Mouse (Mus musculus) forebrain, embryonic 15.5 days (tissue): ENCODE measurements around the gene Slc6a21. TPM values are rescaled to one million over a fixed set of nuclear protein-coding genes. Genes with fewer than 3 reads are reported as not detected.
"Not testable (repeated sequence)": the region's sequence is repeated elsewhere in the genome, so short reads cannot be mapped to it uniquely, and the experiment has no call there.

Source experiments
- ATAC-seq: fragments of 200-750 bp; cut with Nextera tagmentation; replicated peaks from 2 replicates; pipeline ENCODE4 v1.8.0; 2017; ENCODE audit warnings: mild to moderate bottlenecking, moderate TSS enrichment, moderate library complexity
- H3K27ac ChIP-seq: fragments of 300-500 bp; sonication (generic); replicated peaks from 2 replicates; pipeline ENCODE4 v1.5.1; 2015; ENCODE audit warnings: mild to moderate bottlenecking, inconsistent platforms
- H3K27me3 ChIP-seq: fragments of 300-500 bp; sonication (generic); 2 replicates; pipeline ENCODE4 v1.6.1; 2015; ENCODE audit warnings: inconsistent platforms
- H3K36me3 ChIP-seq: fragments of 300-500 bp; sonication (generic); 2 replicates; pipeline ENCODE4 v1.6.1; 2015; ENCODE audit warnings: mild to moderate bottlenecking, inconsistent platforms
- H3K4me1 ChIP-seq: fragments of 300-500 bp; sonication (generic); 2 replicates; pipeline ENCODE4 v1.6.1; 2015; ENCODE audit warnings: inconsistent platforms
- H3K4me2 ChIP-seq: fragments of 300-500 bp; sonication (generic); replicated peaks from 2 replicates; pipeline ENCODE4 v1.6.1; 2015; ENCODE audit warnings: mild to moderate bottlenecking, inconsistent platforms
- H3K4me3 ChIP-seq: fragments of 300-500 bp; sonication (generic); 2 replicates; pipeline ENCODE4 v1.5.1; 2015; ENCODE audit warnings: mild to moderate bottlenecking, inconsistent platforms
- H3K9ac ChIP-seq: fragments of 300-500 bp; sonication (generic); replicated peaks from 2 replicates; pipeline ENCODE4 v1.6.1; 2015; ENCODE audit warnings: mild to moderate bottlenecking, inconsistent platforms
- H3K9me3 ChIP-seq: fragments of 300-500 bp; sonication (generic); 2 replicates; pipeline ENCODE4 v1.6.1; 2016; ENCODE audit warnings: inconsistent platforms
- WGBS: fragments of 180-500 bp; shearing (Covaris S2); methylation state at CpG from one replicate; pipeline ENCODE4 v1.1.7; 2015; ENCODE audit warnings: mixed read lengths; 5-methylcytosine and 5-hydroxymethylcytosine counted together
- polyA plus RNA-seq: library from polyadenylated mRNA; unstranded; fragments of >200 nt; fragmentation: Nextera tagmentation; extraction: Ambion mirVana; gene quantifications from 2 replicates; pipeline ENCODE4 v1.2.1, GENCODE M21; 2015

The Slc6a21 gene
- polyA plus RNA-seq, 1 experiment from 2014 or later: not detected

GRCm38 (mm10) chr7:45235656-45236180 lies 41.6 kb upstream of the Slc6a21 start:
- 33% methylated on average over 17 of the region's 17 CpGs for WGBS
- Histone ChIP-seq H3K9me3 (no peaks in the 10 kb centered on the region), H3K27me3 (no peaks in the 10 kb centered on the region), H3K9ac (0 out of 2 replicates have a peak overlapping the region, but pooled peaks have one; percentile 14), H3K4me2 (peak overlapping the region; percentile 35), H3K4me3 (peak overlapping the region; percentile 5; the same call in 1 of the 2 replicates), H3K36me3 (peaks cover 3% of the 10 kb centered on the region; the same call in 1 of the 2 replicates), H3K4me1 (peaks cover 27% of the 10 kb centered on the region), H3K27ac (peak overlapping the region; percentile 46)
- no peak for ATAC-seq

- 74% methylated on average over 17 of the region's 17 CpGs for WGBS
- ATAC-seq: no peak
- no peaks in the 10 kb centered on the region for H3K27me3 ChIP-seq
Observed at GRCm38 (mm10) chr7:45237747-45238699, 39.3 kb upstream of the Slc6a21 start.

GRCm38 (mm10) chr7:45238723-45239496 lies 38.4 kb upstream of the Slc6a21 start, which contains the start of gene Cd37:
TSS of gene Cd37 (minus strand) at chr7:45239115.
- H3K4me1 ChIP-seq: peaks cover 20% of the 10 kb centered on the region
- no peak for ATAC-seq
- H3K27ac ChIP-seq: no peak within 1 kb of the TSS
- H3K4me3 ChIP-seq: no peak within 1 kb of the TSS
- no peaks in the 10 kb centered on the region for H3K9me3 ChIP-seq
- H3K9ac ChIP-seq: no peak within 1 kb of the TSS
- no peak within 1 kb of the TSS for H3K4me2 ChIP-seq
- H3K27me3 ChIP-seq: no peaks in the 10 kb centered on the region
- WGBS: 43% methylated on average over 20 of the region's 20 CpGs
- H3K36me3 ChIP-seq: no peaks in the 10 kb centered on the region

More at GRCm38 (mm10) chr7:45237747-45238699, 39.3 kb upstream of the Slc6a21 start:
- H3K4me3 ChIP-seq: no peak overlapping the region
- H3K4me2 ChIP-seq: no peak overlapping the region
- no peaks in the 10 kb centered on the region for H3K9me3 ChIP-seq
- no peak overlapping the region for H3K9ac ChIP-seq
- no peak overlapping the region for H3K27ac ChIP-seq
- no peaks in the 10 kb centered on the region for H3K36me3 ChIP-seq
- peaks cover 29% of the 10 kb centered on the region for H3K4me1 ChIP-seq

GRCm38 (mm10) chr7:45240109-45240508 lies 37.2 kb upstream of the Slc6a21 start:
- no peaks in the 10 kb centered on the region for H3K27me3 ChIP-seq
- H3K4me1 ChIP-seq: peaks cover 8% of the 10 kb centered on the region
- H3K27ac ChIP-seq: no peak overlapping the region
- no peaks in the 10 kb centered on the region for H3K9me3 ChIP-seq
- no peak overlapping the region for H3K9ac ChIP-seq
- 60% methylated on average over 7 of the region's 7 CpGs for WGBS
- H3K4me2 ChIP-seq: no peak overlapping the region; the same call in 1 of the 2 replicates
- no peak overlapping the region for H3K4me3 ChIP-seq
- ATAC-seq: no peak
- H3K36me3 ChIP-seq: no peaks in the 10 kb centered on the region

GRCm38 (mm10) chr7:45240633-45241388 lies 36.5 kb upstream of the Slc6a21 start, which contains the start of gene Slc6a16:
TSS of gene Slc6a16 (plus strand) at chr7:45241085.
- H3K9me3 ChIP-seq: no peaks in the 10 kb centered on the region
- H3K36me3 ChIP-seq: no peaks in the 10 kb centered on the region
- peak within 1 kb of the TSS; percentile 35 for H3K4me3 ChIP-seq
- H3K27me3 ChIP-seq: no peaks in the 10 kb centered on the region
- no peak within 1 kb of the TSS for H3K27ac ChIP-seq
- H3K9ac ChIP-seq: peak within 1 kb of the TSS; percentile 25
- ATAC-seq: peak; percentile 67; the same call in 1 of the 2 replicates
- WGBS: 8% methylated on average over 51 of the region's 53 CpGs
- H3K4me1 ChIP-seq: peaks cover 6% of the 10 kb centered on the region
- H3K4me2 ChIP-seq: peak within 1 kb of the TSS; percentile 63

GRCm38 (mm10) chr7:45241389-45241749 lies 35.9 kb upstream of the Slc6a21 start:
- Histone ChIP-seq H3K36me3 (no peaks in the 10 kb centered on the region), H3K4me3 (peak overlapping the region; percentile 35), H3K27ac (no peak overlapping the region), H3K9me3 (no peaks in the 10 kb centered on the region), H3K4me1 (peaks cover 6% of the 10 kb centered on the region), H3K9ac (peak overlapping the region; percentile 25), H3K27me3 (no peaks in the 10 kb centered on the region), H3K4me2 (peak overlapping the region; percentile 63)
- no peak for ATAC-seq
- 77% methylated on average over 6 of the region's 6 CpGs for WGBS

GRCm38 (mm10) chr7:45247666-45248065 lies 29.6 kb upstream of the Slc6a21 start:
- Histone ChIP-seq H3K4me3 (no peak overlapping the region), H3K27ac (no peak overlapping the region), H3K4me2 (no peak overlapping the region), H3K9ac (no peak overlapping the region), H3K9me3 (no peaks in the 10 kb centered on the region), H3K36me3 (no peaks in the 10 kb centered on the region), H3K27me3 (no peaks in the 10 kb centered on the region), H3K4me1 (no peaks in the 10 kb centered on the region)
- no peak for ATAC-seq
- 30% methylated on average over 3 of the region's 3 CpGs for WGBS

GRCm38 (mm10) chr7:45253806-45254205 lies 23.5 kb upstream of the Slc6a21 start:
- H3K9ac ChIP-seq: no peak overlapping the region
- H3K9me3 ChIP-seq: no peaks in the 10 kb centered on the region
- H3K4me3 ChIP-seq: no peak overlapping the region
- no peaks in the 10 kb centered on the region for H3K36me3 ChIP-seq
- H3K4me1 ChIP-seq: no peaks in the 10 kb centered on the region
- no peaks in the 10 kb centered on the region for H3K27me3 ChIP-seq
- 92% methylated on average over 8 of the region's 8 CpGs for WGBS
- H3K27ac ChIP-seq: no peak overlapping the region
- no peak for ATAC-seq
- H3K4me2 ChIP-seq: no peak overlapping the region

GRCm38 (mm10) chr7:45255822-45256221 lies 21.5 kb upstream of the Slc6a21 start:
- not testable (repeated sequence) for H3K27ac ChIP-seq, H3K9ac ChIP-seq, ATAC-seq, H3K36me3 ChIP-seq, H3K27me3 ChIP-seq, H3K4me2 ChIP-seq, H3K4me3 ChIP-seq, H3K4me1 ChIP-seq, H3K9me3 ChIP-seq
- 87% methylated on average over 7 of the region's 7 CpGs for WGBS

- Histone ChIP-seq H3K4me2 (no peak overlapping the region), H3K27ac (no peak overlapping the region), H3K27me3 (no peaks in the 10 kb centered on the region), H3K4me3 (no peak overlapping the region), H3K9ac (no peak overlapping the region), H3K4me1 (peaks cover 3% of the 10 kb centered on the region; the same call in 1 of the 2 replicates), H3K9me3 (no peaks in the 10 kb centered on the region), H3K36me3 (no peaks in the 10 kb centered on the region)
- no peak for ATAC-seq
- 68% methylated on average over 11 of the region's 11 CpGs for WGBS
Observed at GRCm38 (mm10) chr7:45257063-45257840, 20.1 kb upstream of the Slc6a21 start.

- Histone ChIP-seq H3K27ac (no peak overlapping the region), H3K4me1 (peaks cover 9% of the 10 kb centered on the region; the same call in 1 of the 2 replicates)
Observed at GRCm38 (mm10) chr7:45259281-45259680, 18.0 kb upstream of the Slc6a21 start.

More at GRCm38 (mm10) chr7:45259281-45259680, 18.0 kb upstream of the Slc6a21 start:
- no peaks in the 10 kb centered on the region for H3K36me3 ChIP-seq
- no peak for ATAC-seq
- no peak overlapping the region for H3K4me2 ChIP-seq
- WGBS: 90% methylated on average over 8 of the region's 8 CpGs
- H3K27me3 ChIP-seq: no peaks in the 10 kb centered on the region
- H3K4me3 ChIP-seq: no peak overlapping the region
- no peak overlapping the region for H3K9ac ChIP-seq
- H3K9me3 ChIP-seq: no peaks in the 10 kb centered on the region
